Mouse (Mus musculus): ENCODE results near the gene Ephb6.
"Not testable (repeated sequence)": the region's sequence is repeated elsewhere in the genome, so short reads cannot be mapped to it uniquely, and the experiment has no call there.

Gene Ephb6

GRCm38 (mm10) chr6:41605061-41605793 lies at the start of gene Ephb6:
Ephb6 (plus strand) TSS chr6:41605482.
- peak; percentile 97 for DNase-seq

- no peak for DNase-seq
These were observed 48.9 kb upstream of the Ephb6 start for GRCm38 (mm10) chr6:41556389-41556788.

- no peak for DNase-seq
These were observed 47.8 kb upstream of the Ephb6 start for GRCm38 (mm10) chr6:41557468-41557867.

- no peak for DNase-seq
These were observed 47.0 kb upstream of the Ephb6 start for GRCm38 (mm10) chr6:41558271-41558670.

- no peak for DNase-seq
These were observed 46.0 kb upstream of the Ephb6 start for GRCm38 (mm10) chr6:41559331-41559730.

- DNase-seq, result no peak
These were observed 45.0 kb upstream of the Ephb6 start for GRCm38 (mm10) chr6:41560273-41560672.

- DNase-seq, result no peak
These were observed 42.7 kb upstream of the Ephb6 start for GRCm38 (mm10) chr6:41562598-41562997.

GRCm38 (mm10) chr6:41563104-41563951 lies 42.0 kb upstream of the Ephb6 start:
- DNase-seq, result not testable (repeated sequence)

- no peak for DNase-seq
These were observed 40.0 kb upstream of the Ephb6 start for GRCm38 (mm10) chr6:41565261-41565660.

- DNase-seq, result no peak
These were observed 38.3 kb upstream of the Ephb6 start for GRCm38 (mm10) chr6:41566965-41567364.

- no peak for DNase-seq
These were observed 36.2 kb upstream of the Ephb6 start for GRCm38 (mm10) chr6:41569078-41569477.

GRCm38 (mm10) chr6:41576526-41577097 lies 28.7 kb upstream of the Ephb6 start:
- DNase-seq, result no peak

GRCm38 (mm10) chr6:41577297-41577696 lies 28.0 kb upstream of the Ephb6 start:
- no peak for DNase-seq

GRCm38 (mm10) chr6:41581295-41581694 lies 24.0 kb upstream of the Ephb6 start:
- no peak for DNase-seq

- DNase-seq, result no peak
These were observed 23.1 kb upstream of the Ephb6 start for GRCm38 (mm10) chr6:41582189-41582588.

GRCm38 (mm10) chr6:41604401-41605050 lies 756 bp upstream of the Ephb6 start:
- DNase-seq, result no peak

- DNase-seq, result no peak
These were observed 467 bp downstream of the Ephb6 start for GRCm38 (mm10) chr6:41605794-41606104.

- peak; percentile 92 for DNase-seq
These were observed 932 bp downstream of the Ephb6 start for GRCm38 (mm10) chr6:41606214-41606613.

- no peak for DNase-seq
These were observed 2.4 kb downstream of the Ephb6 start for GRCm38 (mm10) chr6:41607637-41608036.

- peak; percentile 76 for DNase-seq
These were observed 15.0 kb downstream of the Ephb6 start for GRCm38 (mm10) chr6:41620173-41620798.

- no peak for DNase-seq
These were observed 16.1 kb downstream of the Ephb6 start for GRCm38 (mm10) chr6:41621241-41621990.

GRCm38 (mm10) chr6:41622661-41623060 lies 17.4 kb downstream of the Ephb6 start:
- peak; percentile 81 for DNase-seq
